Mouse (Mus musculus): Measurements from ENCODE around the gene Rara. TPM values are rescaled to one million over a fixed set of nuclear protein-coding genes. Genes with fewer than 3 reads are reported as not detected.
"Not testable (repeated sequence)": the region's sequence is repeated elsewhere in the genome, so short reads cannot be mapped to it uniquely, and the experiment has no call there.

The Rara gene
- polyA plus RNA-seq, 1 experiment: 28.2 TPM

GRCm38 (mm10) chr11:98981997-98982772 lies 54.6 kb downstream of the Rara start:
- Histone ChIP-seq H3K4me1 (ENCODE audit: control insufficient read depth, insufficient read depth, low read length) (no peaks in the 10 kb centered on the region), H3K27ac (ENCODE audit: insufficient read depth, low read length) (no peak overlapping the region), H3K4me3 (ENCODE audit: insufficient read depth, low read length) (peak overlapping the region; percentile 44)
- TF ChIP-seq POLR2A (IDR thresholded peaks at IDR 0.05; ENCODE audit: low read depth, low read length): no peak
- TF ChIP-seq CTCF (IDR thresholded peaks at IDR 0.05; ENCODE audit: borderline replicate concordance, insufficient read depth, low read length): peak; percentile 78; the same call in 1 of the 2 replicates

DNA sequence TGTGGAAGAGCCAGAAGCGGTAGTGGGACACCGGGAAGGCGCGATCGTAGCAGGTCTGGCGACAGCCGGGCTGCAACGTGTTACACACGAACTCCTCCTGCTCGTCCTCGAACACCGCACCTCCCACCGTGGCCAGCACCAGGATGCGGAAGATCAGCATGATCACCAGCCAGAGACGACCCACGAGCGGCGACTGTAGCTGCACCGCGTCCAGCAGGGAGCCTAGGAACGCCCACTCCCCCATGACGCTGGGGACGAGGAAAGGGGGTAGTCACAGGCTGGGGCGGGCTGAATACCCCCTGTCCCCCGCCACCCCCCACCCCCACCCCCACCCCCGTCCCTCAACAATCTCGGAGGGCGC lies 55.1 kb downstream of the Rara start, which contains the start of gene Gjd3:
Gene Gjd3 (minus strand): TSS at position 244 of the 361 bp plus-strand sequence.
- H3K27ac ChIP-seq (ENCODE audit: insufficient read depth, low read length): no peak within 1 kb of the TSS
- H3K4me1 ChIP-seq (ENCODE audit: control insufficient read depth, insufficient read depth, low read length): no peaks in the 10 kb centered on the region
- H3K4me3 ChIP-seq (ENCODE audit: insufficient read depth, low read length): peak within 1 kb of the TSS; percentile 44
- TF ChIP-seq CTCF (IDR thresholded peaks at IDR 0.05; ENCODE audit: borderline replicate concordance, insufficient read depth, low read length) (no peak), POLR2A (IDR thresholded peaks at IDR 0.05; ENCODE audit: low read depth, low read length) (no peak)

GRCm38 (mm10) chr11:98983551-98983950 lies 55.9 kb downstream of the Rara start:
- no peak for TF ChIP-seq POLR2A (IDR thresholded peaks at IDR 0.05; ENCODE audit: low read depth, low read length)
- TF ChIP-seq CTCF (IDR thresholded peaks at IDR 0.05; ENCODE audit: borderline replicate concordance, insufficient read depth, low read length): no peak
- Histone ChIP-seq H3K27ac (ENCODE audit: insufficient read depth, low read length) (no peak overlapping the region), H3K4me3 (ENCODE audit: insufficient read depth, low read length) (no peak overlapping the region), H3K4me1 (ENCODE audit: control insufficient read depth, insufficient read depth, low read length) (no peaks in the 10 kb centered on the region)

- no peak overlapping the region for H3K27ac ChIP-seq (ENCODE audit: insufficient read depth, low read length)
- H3K4me1 ChIP-seq (ENCODE audit: control insufficient read depth, insufficient read depth, low read length): no peaks in the 10 kb centered on the region
- no peak for TF ChIP-seq POLR2A (IDR thresholded peaks at IDR 0.05; ENCODE audit: low read depth, low read length)
- no peak for TF ChIP-seq CTCF (IDR thresholded peaks at IDR 0.05; ENCODE audit: borderline replicate concordance, insufficient read depth, low read length)
- no peak overlapping the region for H3K4me3 ChIP-seq (ENCODE audit: insufficient read depth, low read length)
Measured at GRCm38 (mm10) chr11:98985542-98985941, 57.9 kb downstream of the Rara start.

GRCm38 (mm10) chr11:98988260-98988659 lies 60.6 kb downstream of the Rara start:
- H3K4me1 ChIP-seq (ENCODE audit: control insufficient read depth, insufficient read depth, low read length); H3K27ac ChIP-seq (ENCODE audit: insufficient read depth, low read length); H3K4me3 ChIP-seq (ENCODE audit: insufficient read depth, low read length): not testable (repeated sequence)

DNA sequence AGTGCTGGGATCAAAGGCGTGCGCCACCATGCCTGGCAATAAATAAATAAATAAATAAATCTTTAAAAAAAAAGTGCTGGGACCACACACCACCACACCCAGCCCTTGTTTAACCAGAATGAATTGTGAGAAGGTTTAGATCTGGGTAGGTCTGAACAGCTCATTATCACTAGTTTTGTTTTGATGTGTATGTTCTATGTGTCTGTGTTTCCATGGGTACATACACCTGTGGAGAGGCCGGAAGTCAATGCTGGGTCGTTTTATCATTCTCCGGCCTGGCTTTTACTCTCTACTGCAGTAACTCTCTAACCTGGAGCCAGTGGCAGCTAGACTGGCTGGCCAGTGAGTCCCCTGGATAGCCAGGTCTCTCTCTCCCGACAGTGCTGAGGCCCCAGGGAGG lies 63.2 kb downstream of the Rara start:
- no peak overlapping the region for H3K27ac ChIP-seq (ENCODE audit: insufficient read depth, low read length)
- H3K4me1 ChIP-seq (ENCODE audit: control insufficient read depth, insufficient read depth, low read length): no peaks in the 10 kb centered on the region
- no peak for TF ChIP-seq POLR2A (IDR thresholded peaks at IDR 0.05; ENCODE audit: low read depth, low read length)
- no peak for TF ChIP-seq CTCF (IDR thresholded peaks at IDR 0.05; ENCODE audit: borderline replicate concordance, insufficient read depth, low read length)
- H3K4me3 ChIP-seq (ENCODE audit: insufficient read depth, low read length): no peak overlapping the region

DNA sequence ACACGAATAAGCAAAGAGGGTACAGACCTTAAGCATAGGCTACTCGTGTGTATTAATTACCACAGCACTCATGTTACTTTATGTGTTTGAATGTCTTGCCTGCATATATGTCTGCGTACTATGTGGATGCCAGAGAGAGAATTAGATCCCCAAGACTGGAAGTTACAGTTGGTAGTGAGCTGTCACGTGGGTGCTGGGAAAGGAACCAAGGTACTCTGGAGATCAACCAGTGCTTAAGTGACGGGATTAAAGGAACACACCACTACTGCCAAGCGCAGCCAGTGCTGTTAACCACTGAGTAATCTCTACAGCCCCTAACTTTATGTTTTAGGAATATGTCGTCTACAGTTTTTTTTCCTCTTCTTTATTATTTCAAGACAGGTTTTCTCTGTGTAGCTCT lies 68.4 kb downstream of the Rara start:
- H3K4me1 ChIP-seq (ENCODE audit: control insufficient read depth, insufficient read depth, low read length): no peaks in the 10 kb centered on the region
- H3K4me3 ChIP-seq (ENCODE audit: insufficient read depth, low read length): no peak overlapping the region
- H3K27ac ChIP-seq (ENCODE audit: insufficient read depth, low read length): no peak overlapping the region
- TF ChIP-seq POLR2A (IDR thresholded peaks at IDR 0.05; ENCODE audit: low read depth, low read length) (no peak), CTCF (IDR thresholded peaks at IDR 0.05; ENCODE audit: borderline replicate concordance, insufficient read depth, low read length) (no peak)

DNA sequence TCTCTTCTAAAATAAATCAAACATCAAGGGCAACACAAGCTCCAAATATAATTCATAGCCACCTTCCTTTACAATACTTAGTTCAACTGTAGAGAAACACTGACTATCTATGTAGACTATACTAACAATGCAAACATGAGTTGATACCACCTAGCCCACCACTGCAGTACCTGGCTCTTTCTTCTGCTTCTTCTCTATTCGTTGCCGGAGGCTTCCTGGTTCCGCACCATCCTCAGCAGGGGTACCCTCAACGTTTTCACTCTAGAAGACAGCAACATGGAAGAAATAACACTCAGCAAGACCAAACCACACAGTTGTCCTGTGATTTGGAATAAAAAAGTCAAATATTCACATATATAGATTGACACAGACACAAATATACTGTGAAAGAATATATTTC lies 70.0 kb downstream of the Rara start:
- Histone ChIP-seq H3K4me1 (ENCODE audit: control insufficient read depth, insufficient read depth, low read length) (no peaks in the 10 kb centered on the region), H3K27ac (ENCODE audit: insufficient read depth, low read length) (no peak overlapping the region), H3K4me3 (ENCODE audit: insufficient read depth, low read length) (no peak overlapping the region)
- no peak for TF ChIP-seq CTCF (IDR thresholded peaks at IDR 0.05; ENCODE audit: borderline replicate concordance, insufficient read depth, low read length)
- TF ChIP-seq POLR2A (IDR thresholded peaks at IDR 0.05; ENCODE audit: low read depth, low read length): no peak

DNA sequence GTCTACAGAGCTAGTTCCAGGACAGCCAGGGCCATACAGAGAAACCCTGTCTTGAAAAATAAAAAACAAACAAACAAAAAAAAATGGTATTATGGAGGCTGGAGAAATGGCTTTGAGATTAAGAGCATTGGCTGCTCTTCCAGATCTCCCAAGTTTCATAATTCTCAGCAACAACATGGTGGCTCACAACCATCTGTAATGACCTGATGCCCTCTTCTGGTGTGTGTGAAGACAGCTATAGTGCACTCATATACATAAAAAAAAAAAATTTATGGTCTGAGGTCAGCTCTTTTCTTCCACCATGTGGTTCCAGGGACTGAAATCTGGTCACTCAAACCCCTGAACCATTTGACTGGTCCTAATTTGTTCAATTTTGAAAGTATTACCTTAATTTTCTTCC lies 71.2 kb downstream of the Rara start:
- no peak for TF ChIP-seq POLR2A (IDR thresholded peaks at IDR 0.05; ENCODE audit: low read depth, low read length)
- TF ChIP-seq CTCF (IDR thresholded peaks at IDR 0.05; ENCODE audit: borderline replicate concordance, insufficient read depth, low read length): no peak
- H3K4me3 ChIP-seq (ENCODE audit: insufficient read depth, low read length): no peak overlapping the region
- H3K27ac ChIP-seq (ENCODE audit: insufficient read depth, low read length): no peak overlapping the region
- H3K4me1 ChIP-seq (ENCODE audit: control insufficient read depth, insufficient read depth, low read length): no peaks in the 10 kb centered on the region

DNA sequence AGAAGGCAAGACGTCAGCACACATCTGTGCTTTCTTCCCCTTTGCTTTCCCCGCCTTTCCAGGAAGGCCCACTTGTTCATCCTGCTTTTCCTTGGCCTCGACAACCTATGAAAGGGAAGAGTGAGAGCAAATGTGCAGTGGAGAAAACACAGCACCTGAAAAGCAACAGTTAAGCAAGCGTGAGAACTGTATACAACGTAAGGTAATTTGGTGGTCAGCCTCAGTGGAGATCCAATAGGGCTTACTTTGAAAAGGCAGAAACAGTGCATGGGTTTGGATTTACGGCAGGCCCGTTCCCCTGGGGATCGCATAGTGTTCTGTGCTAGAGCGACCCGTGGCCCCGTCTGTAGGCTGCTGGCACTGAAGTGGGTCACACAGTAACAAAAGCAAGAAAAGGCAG lies 71.6 kb downstream of the Rara start:
- Histone ChIP-seq H3K27ac (ENCODE audit: insufficient read depth, low read length) (no peak overlapping the region), H3K4me1 (ENCODE audit: control insufficient read depth, insufficient read depth, low read length) (no peaks in the 10 kb centered on the region), H3K4me3 (ENCODE audit: insufficient read depth, low read length) (no peak overlapping the region)
- TF ChIP-seq CTCF (IDR thresholded peaks at IDR 0.05; ENCODE audit: borderline replicate concordance, insufficient read depth, low read length): no peak
- TF ChIP-seq POLR2A (IDR thresholded peaks at IDR 0.05; ENCODE audit: low read depth, low read length): no peak
